In genomic region chr16:63856658-63857552, GRCm38 (mm10) we compare ENCODE assay signal across 8 mouse cellular contexts. TPM values are rescaled to one million over a fixed set of nuclear protein-coding genes. Genes with fewer than 3 reads are reported as not detected.
A peak's percentile ranks its signal among the peaks of the same experiment; 100 is the strongest.
DNase-seq lines count a peak whose midpoint lies in the region; ATAC-seq and TF ChIP-seq lines count a peak whose summit lies in the region.

No protein-coding gene starts in this region.

- no peak for TF ChIP-seq EP300 in liver, postnatal 0 days (IDR thresholded peaks at IDR 0.05; ENCODE audit: low read depth)

- no peaks in the 10 kb centered on the region for H3K36me3 ChIP-seq in liver, postnatal 0 days (replicated peaks; ENCODE audit: insufficient read depth, low read length)

- WGBS in liver, postnatal 0 days (ENCODE audit: insufficient replicate concordance), result 3% methylated on average over 33 of the region's 33 CpGs

- H3K9me3 ChIP-seq in liver, postnatal 0 days (ENCODE audit: low read length), result no peaks in the 10 kb centered on the region

- peak; percentile 39 for TF ChIP-seq CTCF in Patski (IDR thresholded peaks at IDR 0.05)
- peak; percentile 80 for TF ChIP-seq CTCF in layer of hippocampus, adult 2 months (conservative IDR thresholded peaks at IDR 0.05)
- TF ChIP-seq CTCF in liver, postnatal 0 days (IDR thresholded peaks at IDR 0.05; ENCODE audit: low read depth), result peak; percentile 49

- POLR2A ChIA-PET in Patski (lab: Charles Lee), result no interaction called here

- H3K27me3 ChIP-seq in Patski, result peaks cover 40% of the 10 kb centered on the region
- H3K27me3 ChIP-seq in liver, postnatal 0 days (ENCODE audit: insufficient read depth, low read length), result peaks cover 13% of the 10 kb centered on the region

- CTCF ChIA-PET in Patski (lab: Charles Lee), result interaction anchor here (1.0 kb wide), 1 partner anchor 10 kb away, joined by 4 read pairs; no protein-coding TSS in a partner anchor

- in situ Hi-C loops in Patski (cut with MboI; ENCODE audit: low pct_unique_long_range_greater_than_20kb), result loop anchor here (25.0 kb wide), 1 partner anchor 880 kb away; no protein-coding TSS in a partner anchor

- DNase-seq in Patski (ENCODE audit: low read depth, low spot score), result no peak
- DNase-seq in cerebellum, adult 9-10 months, result peak; percentile 82
- DNase-seq in heart, postnatal 4 days, result peak; percentile 77
- DNase-seq in layer of hippocampus, adult 2 months (ENCODE audit: low spot score in 2 of 2), result peak; percentile 72 to 78
- peak; percentile 22 for DNase-seq in liver, postnatal 0 days
- DNase-seq in ovary, adult 18-20 months (ENCODE audit: low spot score), result peak; percentile 65
- DNase-seq in natural killer cell, adult 2 months (ENCODE audit: low spot score in 2 of 2), result no peak

- H3K4me2 ChIP-seq in liver, postnatal 0 days (ENCODE audit: low read depth, low read length), result peak overlapping the region; percentile 51

- peak; percentile 86 for ATAC-seq in Patski
- peak; percentile 99 for ATAC-seq in frontal cortex, adult (ENCODE audit: low TSS enrichment)
- ATAC-seq in liver, postnatal 0 days, result no peak

- H3K27ac ChIP-seq in layer of hippocampus, adult 2 months, result peak overlapping the region; percentile 94
- no peak overlapping the region for H3K27ac ChIP-seq in liver, postnatal 0 days (ENCODE audit: low read depth)

- peak overlapping the region; percentile 75 for H3K4me3 ChIP-seq in layer of hippocampus, adult 2 months
- H3K4me3 ChIP-seq in liver, postnatal 0 days (ENCODE audit: low read depth, low read length), result peak overlapping the region; percentile 29; the same call in 1 of the 2 replicates

- 0 out of 2 replicates have a peak, but pooled peaks cover 4% of the 10 kb centered on the region for H3K4me1 ChIP-seq in liver, postnatal 0 days (ENCODE audit: insufficient read depth)

- H3K9ac ChIP-seq in liver, postnatal 0 days (replicated peaks), result no peak overlapping the region

RNA-seq across cellular contexts. Expression of gene Epha3, which starts 7.1 kb away (rescaled TPM):
- polyA plus RNA-seq in Patski (2021), result not detected
- 1 to 10 TPM; 3.1 to 3.2 TPM for total RNA-seq in heart, postnatal 4 days (2021)
- total RNA-seq in layer of hippocampus, adult 2 months (2021), result 10 to 100 TPM; 17.5 to 17.6 TPM
- 0.67 and 0.78 TPM in 2 replicates for polyA plus RNA-seq in liver, postnatal 0 days (2015; fragmentation: Nextera tagmentation; extraction: Ambion mirVana)

Comparison
In these comparisons a context has a peak if more than half of its experiments do, and no peak if none do; other contexts are left out.
1. DNase-seq: peak in cerebellum, adult 9-10 months (single experiment), heart, postnatal 4 days (single experiment), layer of hippocampus, adult 2 months (2 of 2), liver, postnatal 0 days (single experiment) and ovary, adult 18-20 months (single experiment); none in Patski (single experiment) and natural killer cell, adult 2 months (0 of 2).
2. RNA of gene Epha3, which starts 7.1 kb away (total RNA-seq): 17.5 to 17.6 TPM in layer of hippocampus, adult 2 months; 3.1 to 3.2 TPM in heart, postnatal 4 days; every median in the first group is over 4 times any median in the second.
3. Peak in every context shown above with its lines, with median percentiles within 50 percentile points of each other: CTCF ChIP-seq.